Mouse (Mus musculus) liver, postnatal 0 days (tissue): ENCODE measurements at regions not wholly inside any gene's neighbourhood (a gene's known extent, or its start where the extent isn't known, plus 50 kb on each side); places are given as distances from the start of the nearest gene placed in this dataset.

ENCODE experiments used
- ATAC-seq: fragments of 200-750 bp; cut with Nextera tagmentation; 2 replicates; pipeline ENCODE4 v1.8.0; 2017; ENCODE audit warnings: mild to moderate bottlenecking, moderate library complexity
- DNase-seq: peaks from one replicate; pipeline ENCODE4 v3.0.0-alpha.2; 2016
- H3K27ac ChIP-seq: fragments of 300-500 bp; sonication (generic); 2 replicates; pipeline ENCODE4 v1.5.1; 2014; ENCODE audit warnings: antibody characterized with exemption, moderate library complexity, mild to moderate bottlenecking, low read depth
- H3K27me3 ChIP-seq: fragments of 300-500 bp; sonication (generic); 2 replicates; pipeline ENCODE4 v1.6.1; 2014; ENCODE audit warnings: low read length, control low read depth, mixed read lengths; ENCODE audit not compliant: insufficient read depth
- H3K36me3 ChIP-seq: fragments of 300-500 bp; sonication (generic); replicated peaks from 2 replicates; pipeline ENCODE4 v1.6.1; 2014; ENCODE audit warnings: mild to moderate bottlenecking, control low read depth, low read length, moderate library complexity, mixed read lengths; ENCODE audit not compliant: insufficient read depth
- H3K4me1 ChIP-seq: fragments of 300-500 bp; sonication (generic); 2 replicates; pipeline ENCODE4 v1.6.1; 2014; ENCODE audit warnings: antibody characterized with exemption, mild to moderate bottlenecking, control low read depth; ENCODE audit not compliant: insufficient read depth
- H3K4me2 ChIP-seq: fragments of 300-500 bp; sonication (generic); 2 replicates; pipeline ENCODE4 v1.6.1; 2014; ENCODE audit warnings: low read depth, mild to moderate bottlenecking, low read length, moderate library complexity, mixed read lengths
- H3K4me3 ChIP-seq: fragments of 300-500 bp; sonication (generic); 2 replicates; pipeline ENCODE4 v1.5.1; 2014; ENCODE audit warnings: low read depth, low read length
- H3K9ac ChIP-seq: fragments of 300-500 bp; sonication (generic); replicated peaks from 2 replicates; pipeline ENCODE4 v1.6.1; 2014; ENCODE audit warnings: mild to moderate bottlenecking, moderate library complexity
- H3K9me3 ChIP-seq: fragments of 300-500 bp; sonication (generic); 2 replicates; pipeline ENCODE4 v1.6.1; 2016; ENCODE audit warnings: mild to moderate bottlenecking, control low read depth, low read length, mixed read lengths
- CTCF ChIP-seq: sonication (generic); IDR thresholded peaks from 2 replicates; pipeline ENCODE4 v1.5.1; 2016; ENCODE audit warnings: antibody characterized with exemption, low read depth
- EP300 ChIP-seq: IDR thresholded peaks from 2 replicates; pipeline ENCODE4 v1.6.1; 2016; ENCODE audit warnings: antibody characterized with exemption, low read depth, mild to moderate bottlenecking
- WGBS: fragments of 180-500 bp; shearing (Covaris S2); extraction: QIAGEN DNeasy Blood & Tissue Kit; methylation state at CpG from one replicate; pipeline ENCODE4 v1.1.7; 2014; ENCODE audit not compliant: insufficient replicate concordance; 5-methylcytosine and 5-hydroxymethylcytosine counted together

DNA sequence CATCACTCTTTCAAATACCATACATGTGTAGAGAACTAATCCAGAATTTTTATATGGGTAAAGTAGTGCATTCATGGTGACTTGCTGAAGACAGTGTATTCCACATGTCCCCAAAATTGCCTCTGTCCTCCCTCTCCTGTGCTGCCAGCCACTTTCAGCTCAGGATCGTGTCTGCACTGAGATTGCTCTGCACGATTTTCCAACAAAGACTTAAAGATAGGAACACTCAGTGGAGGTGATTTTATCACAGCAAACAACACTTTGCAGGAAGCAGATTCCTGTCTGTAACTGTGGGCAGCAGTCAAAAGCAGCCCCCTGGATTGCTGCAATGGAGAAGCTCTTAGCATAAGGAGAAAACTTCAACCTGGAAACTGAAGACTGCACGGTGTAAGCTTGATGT is 438.8 kb downstream of the Hs3st1 start:
- Histone ChIP-seq H3K36me3 (no peaks in the 10 kb centered on the region), H3K4me2 (no peak overlapping the region), H3K27ac (no peak overlapping the region), H3K9me3 (no peaks in the 10 kb centered on the region), H3K4me1 (no peaks in the 10 kb centered on the region), H3K4me3 (no peak overlapping the region), H3K27me3 (no peaks in the 10 kb centered on the region), H3K9ac (no peak overlapping the region)
- no peak for TF ChIP-seq CTCF
- TF ChIP-seq EP300 = no peak
- WGBS = 48% methylated on average over 3 of the region's 3 CpGs
- DNase-seq (no peak), ATAC-seq (no peak)

GRCm38 (mm10) chr5:39311211-39311610 is 434.6 kb upstream of the Clnk start:
- no peak for DNase-seq
- Histone ChIP-seq H3K4me2 (no peak overlapping the region), H3K9ac (no peak overlapping the region), H3K4me1 (no peaks in the 10 kb centered on the region), H3K36me3 (no peaks in the 10 kb centered on the region), H3K4me3 (no peak overlapping the region), H3K27me3 (no peaks in the 10 kb centered on the region), H3K27ac (no peak overlapping the region), H3K9me3 (no peaks in the 10 kb centered on the region)
- no peak for ATAC-seq
- TF ChIP-seq CTCF = no peak
- no peak for TF ChIP-seq EP300
- 78% methylated on average over 4 of the region's 4 CpGs for WGBS

DNA sequence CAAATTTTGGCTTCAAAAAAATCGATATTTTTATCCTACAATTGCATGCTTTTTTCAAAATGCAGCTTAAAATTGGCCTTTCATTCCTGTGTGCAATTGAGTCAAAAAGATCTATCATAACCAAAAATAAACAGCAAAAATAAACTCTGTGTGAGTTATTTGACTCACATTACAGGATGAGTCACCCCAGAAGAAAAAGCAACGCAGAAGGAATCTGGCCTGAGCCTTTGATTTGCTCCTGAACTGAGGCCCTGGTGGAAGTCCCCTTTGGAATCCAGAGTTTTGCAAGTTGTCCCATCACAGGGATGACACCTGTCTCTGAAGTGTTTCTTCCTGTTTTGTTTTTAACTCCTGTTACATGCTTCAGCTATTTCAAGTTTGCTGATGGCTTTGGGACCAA is 429.2 kb upstream of the Clnk start:
- H3K4me3 ChIP-seq = no peak overlapping the region
- H3K9ac ChIP-seq = no peak overlapping the region
- no peaks in the 10 kb centered on the region for H3K9me3 ChIP-seq
- H3K4me1 ChIP-seq = no peaks in the 10 kb centered on the region
- no peak overlapping the region for H3K27ac ChIP-seq
- H3K36me3 ChIP-seq = no peaks in the 10 kb centered on the region
- 57% methylated on average over 2 of the region's 2 CpGs for WGBS
- DNase-seq (no peak), ATAC-seq (no peak)
- H3K4me2 ChIP-seq = no peak overlapping the region
- TF ChIP-seq CTCF = no peak
- H3K27me3 ChIP-seq = no peaks in the 10 kb centered on the region

- Histone ChIP-seq H3K9me3 (no peaks in the 10 kb centered on the region), H3K27ac (no peak overlapping the region), H3K4me1 (no peaks in the 10 kb centered on the region), H3K9ac (no peak overlapping the region), H3K4me2 (no peak overlapping the region), H3K36me3 (no peaks in the 10 kb centered on the region), H3K27me3 (no peaks in the 10 kb centered on the region), H3K4me3 (no peak overlapping the region)
- ATAC-seq (no peak), DNase-seq (no peak)
- 57% methylated on average over 2 of the region's 2 CpGs for WGBS
- no peak for TF ChIP-seq CTCF
- no peak for TF ChIP-seq EP300
These were observed 416.2 kb upstream of the Clnk start for GRCm38 (mm10) chr5:39292849-39293248.

DNA sequence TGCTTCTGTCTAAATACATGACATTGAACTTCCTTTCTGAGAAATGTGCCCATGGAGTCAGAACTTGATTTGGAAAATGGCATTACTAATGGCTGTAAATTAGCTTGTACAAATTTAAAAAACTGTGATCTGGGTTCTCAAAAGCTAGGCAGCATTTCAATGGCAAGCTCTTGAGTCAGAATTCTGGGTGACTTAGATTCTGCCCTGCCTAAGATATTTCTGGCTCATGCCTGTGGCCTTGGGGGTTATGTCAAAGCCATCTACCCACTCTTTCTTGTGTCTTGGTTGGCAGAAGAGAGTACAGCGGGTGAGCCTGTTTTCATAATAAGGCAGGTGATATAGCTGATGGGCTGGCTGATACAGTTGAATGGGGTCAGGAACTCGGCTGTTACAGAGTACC is 404.4 kb upstream of the Clnk start:
- TF ChIP-seq EP300 = no peak
- no peak for TF ChIP-seq CTCF
- Histone ChIP-seq H3K9ac (no peak overlapping the region), H3K4me1 (no peaks in the 10 kb centered on the region), H3K27ac (no peak overlapping the region), H3K4me2 (no peak overlapping the region), H3K27me3 (no peaks in the 10 kb centered on the region), H3K9me3 (no peaks in the 10 kb centered on the region), H3K36me3 (no peaks in the 10 kb centered on the region), H3K4me3 (no peak overlapping the region)
- DNase-seq (no peak), ATAC-seq (no peak)
- WGBS = 65% methylated on average over 2 of the region's 2 CpGs

DNA sequence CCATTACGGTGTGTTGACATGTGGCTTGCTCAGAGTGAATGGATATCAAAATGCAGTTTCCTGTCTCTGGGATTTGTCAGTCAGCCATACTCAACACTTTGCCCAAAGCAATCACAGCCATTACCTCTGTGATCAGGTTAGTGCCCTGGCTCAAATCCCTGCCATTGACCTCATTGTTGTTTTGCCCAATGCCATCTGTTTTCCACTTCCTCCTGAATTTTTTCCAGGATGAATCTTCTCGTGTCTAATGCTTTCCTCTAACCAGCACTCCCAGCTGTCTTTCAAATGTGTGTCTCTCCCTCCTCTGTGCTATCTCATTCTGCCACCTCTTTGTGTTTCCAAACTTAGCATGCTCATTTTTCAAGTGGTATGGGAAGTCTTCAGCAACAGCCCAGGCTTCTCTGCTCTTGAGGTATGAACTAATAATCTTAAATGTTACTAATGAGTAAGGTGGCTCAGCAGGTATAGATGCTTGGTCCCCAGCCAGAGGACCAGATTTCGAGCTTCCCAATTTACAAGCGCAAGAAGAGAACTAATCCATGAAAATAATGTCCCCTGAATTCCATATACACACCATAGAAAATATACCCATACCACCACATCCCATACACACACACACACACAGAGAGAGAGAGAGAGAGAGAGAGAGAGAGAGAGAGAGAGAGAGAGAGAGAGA is 397.2 kb upstream of the Clnk start:
- Histone ChIP-seq H3K27ac (no peak overlapping the region), H3K36me3 (no peaks in the 10 kb centered on the region), H3K4me1 (no peaks in the 10 kb centered on the region), H3K9ac (no peak overlapping the region), H3K27me3 (no peaks in the 10 kb centered on the region), H3K4me2 (no peak overlapping the region), H3K4me3 (no peak overlapping the region), H3K9me3 (no peaks in the 10 kb centered on the region)
- 58% methylated on average over 4 of the region's 4 CpGs for WGBS
- TF ChIP-seq EP300 (no peak), CTCF (no peak)
- DNase-seq (no peak), ATAC-seq (no peak)

- TF ChIP-seq CTCF = no peak
- no peak for TF ChIP-seq EP300
- Histone ChIP-seq H3K36me3 (no peaks in the 10 kb centered on the region), H3K4me3 (no peak overlapping the region), H3K27me3 (no peaks in the 10 kb centered on the region), H3K9ac (no peak overlapping the region), H3K4me1 (no peaks in the 10 kb centered on the region), H3K9me3 (no peaks in the 10 kb centered on the region), H3K4me2 (no peak overlapping the region), H3K27ac (no peak overlapping the region)
- 94% methylated on average over 1 of the region's 1 CpGs for WGBS
- ATAC-seq (no peak), DNase-seq (no peak)
These were observed 390.5 kb upstream of the Clnk start for GRCm38 (mm10) chr5:39267106-39267505.
